Mouse (Mus musculus) adrenal gland, postnatal 25 days (tissue): ENCODE results near the gene Fam20c. TPM values are rescaled to one million over a fixed set of nuclear protein-coding genes. Genes with fewer than 3 reads are reported as not detected.
A peak's percentile ranks its signal among the peaks of the same experiment; 100 is the strongest.

Experiments used
- DNase-seq: peaks from one replicate; pipeline ENCODE4 v3.0.0; 2021; ENCODE audit warnings: mixed read lengths
- total RNA-seq: library from RNA; stranded (reverse); gene quantifications from 2 replicates; pipeline ENCODE4 v1.2.3, GENCODE M21; 2021

The Fam20c gene
- total RNA-seq, 1 experiment from 2014 or later = 13.8 TPM

GRCm38 (mm10) chr5:138756311-138757085 lies 2.2 kb downstream of the Fam20c start:
- DNase-seq = peak; percentile 37

GRCm38 (mm10) chr5:138757135-138757534 lies 2.8 kb downstream of the Fam20c start:
- no peak for DNase-seq

- no peak for DNase-seq
Observed at GRCm38 (mm10) chr5:138757616-138758015, 3.3 kb downstream of the Fam20c start.

GRCm38 (mm10) chr5:138758533-138758932 lies 4.2 kb downstream of the Fam20c start:
- DNase-seq = no peak

- DNase-seq = no peak
Observed at GRCm38 (mm10) chr5:138761836-138762334, 7.6 kb downstream of the Fam20c start.

GRCm38 (mm10) chr5:138762361-138762760 lies 8.0 kb downstream of the Fam20c start:
- DNase-seq = no peak

GRCm38 (mm10) chr5:138764601-138765000 lies 10.3 kb downstream of the Fam20c start:
- DNase-seq = no peak

- no peak for DNase-seq
Observed at GRCm38 (mm10) chr5:138767650-138768049, 13.3 kb downstream of the Fam20c start.

GRCm38 (mm10) chr5:138768704-138769103 lies 14.4 kb downstream of the Fam20c start:
- DNase-seq = no peak

- no peak for DNase-seq
Observed at GRCm38 (mm10) chr5:138769126-138769525, 14.8 kb downstream of the Fam20c start.

- DNase-seq = no peak
Observed at GRCm38 (mm10) chr5:138775096-138775495, 20.8 kb downstream of the Fam20c start.

- no peak for DNase-seq
Observed at GRCm38 (mm10) chr5:138776346-138776745, 22.0 kb downstream of the Fam20c start.

GRCm38 (mm10) chr5:138778731-138779463 lies 24.6 kb downstream of the Fam20c start:
- DNase-seq = no peak

- DNase-seq = no peak
Observed at GRCm38 (mm10) chr5:138779655-138780054, 25.3 kb downstream of the Fam20c start.

- DNase-seq = no peak
Observed at GRCm38 (mm10) chr5:138782697-138783096, 28.4 kb downstream of the Fam20c start.

GRCm38 (mm10) chr5:138783181-138783580 lies 28.9 kb downstream of the Fam20c start:
- DNase-seq = no peak

- DNase-seq = no peak
Observed at GRCm38 (mm10) chr5:138785986-138786515, 31.7 kb downstream of the Fam20c start.

- DNase-seq = no peak
Observed at GRCm38 (mm10) chr5:138787648-138788047, 33.3 kb downstream of the Fam20c start.

GRCm38 (mm10) chr5:138788481-138789211 lies 34.3 kb downstream of the Fam20c start:
- no peak for DNase-seq

- DNase-seq = no peak
Observed at GRCm38 (mm10) chr5:138790954-138791480, 36.7 kb downstream of the Fam20c start.

- DNase-seq = no peak
Observed at GRCm38 (mm10) chr5:138801588-138802116, 47.3 kb downstream of the Fam20c start.

- DNase-seq = no peak
Observed at GRCm38 (mm10) chr5:138804286-138804685, 50.0 kb downstream of the Fam20c start.
